Mouse (Mus musculus): ENCODE results near the gene Lypla2.

- TF ChIP-seq POLR2A (IDR thresholded peaks at IDR 0.05; ENCODE audit: low read depth, low read length) (no peak), CTCF (conservative IDR thresholded peaks at IDR 0.05; ENCODE audit: insufficient read depth, insufficient read length, low read depth, low read length) (no peak)
Observed at GRCm38 (mm10) chr4:135993941-135994340, 21.5 kb upstream of the Lypla2 start.

All from kidney, adult 2 months (tissue).